In the genomic region with DNA sequence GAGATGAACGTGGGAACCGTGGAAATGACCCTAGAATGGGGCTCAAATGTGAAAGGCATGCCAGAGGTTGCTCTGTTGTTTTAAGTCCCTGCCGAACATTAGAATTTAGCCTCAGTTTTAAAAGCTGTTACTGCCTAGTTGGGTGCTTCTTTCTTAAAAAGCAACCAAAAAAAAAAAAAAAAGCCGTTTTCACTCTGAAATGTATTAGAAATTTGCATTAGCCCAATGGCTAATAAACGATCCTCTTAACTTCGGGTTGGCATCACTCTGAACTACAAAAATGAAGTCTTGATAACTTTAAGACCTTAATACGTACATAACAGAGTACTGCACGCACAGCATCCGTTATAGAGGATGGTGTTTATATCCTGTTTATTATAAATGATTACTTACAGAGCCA, we compare ENCODE assay signal across 9 mouse cellular contexts. TPM values are rescaled to one million over a fixed set of nuclear protein-coding genes. Genes with fewer than 3 reads are reported as not detected.
A peak's percentile ranks its signal among the peaks of the same experiment; 100 is the strongest.
DNase-seq lines count a peak whose midpoint lies in the region; ATAC-seq and TF ChIP-seq lines count a peak whose summit lies in the region.
"Had no signal": no experiment of that assay in that cellular context is flagged by ENCODE, and none has a peak within 500 bp of the region (broad histone marks: within the 10 kb centered on the region; RNA-seq: fewer than 3 reads in every experiment).

No protein-coding gene starts in this region.

- TF ChIP-seq CTCF in liver, adult 2 months (IDR thresholded peaks at IDR 0.05; ENCODE audit: low read depth, low read length), result no peak

- H3K4me1 ChIP-seq in liver, adult 2 months (ENCODE audit: control insufficient read depth, insufficient read depth, low read length), result peaks cover 6% of the 10 kb centered on the region; the same call in 1 of the 2 replicates
- H3K4me1 ChIP-seq in embryonic facial prominence, embryonic 11.5 days (ENCODE audit: control insufficient read depth, insufficient read depth, low read length), result no peaks in the 10 kb centered on the region
- H3K4me1 ChIP-seq in intestine, embryonic 16.5 days (ENCODE audit: control insufficient read depth, insufficient read depth, low read length), result no peaks in the 10 kb centered on the region
- H3K4me1 ChIP-seq in neural tube, embryonic 14.5 days (ENCODE audit: control insufficient read depth, insufficient read depth, low read length), result 0 out of 2 replicates have a peak, but pooled peaks cover 3% of the 10 kb centered on the region

- no peak for DNase-seq in liver, adult 2 months (ENCODE audit: extremely low read depth, low read depth, low spot score)
- no peak for DNase-seq in liver
- DNase-seq in embryonic facial prominence, embryonic 11.5 days (ENCODE audit: low spot score), result no peak
- DNase-seq in gastrocnemius, adult 18-20 months (ENCODE audit: low spot score), result no peak
- DNase-seq in urinary bladder, postnatal 36 days (ENCODE audit: low spot score in 2 of 2), result no peak
- DNase-seq in adrenal gland, postnatal 14 days, result no peak

- ATAC-seq in embryonic facial prominence, embryonic 11.5 days (replicated peaks; ENCODE audit: insufficient number of reproducible peaks, low FRiP score, low TSS enrichment, low read depth), result no peak
- no peak for ATAC-seq in intestine, embryonic 16.5 days
- ATAC-seq in neural tube, embryonic 14.5 days (ENCODE audit: low read depth), result no peak

- no peaks in the 10 kb centered on the region for H3K27me3 ChIP-seq in liver, adult 2 months (ENCODE audit: control insufficient read depth, insufficient read depth, low read length)
- no peaks in the 10 kb centered on the region for H3K27me3 ChIP-seq in embryonic facial prominence, embryonic 11.5 days (ENCODE audit: control insufficient read depth, insufficient read depth, low read length)
- no peaks in the 10 kb centered on the region for H3K27me3 ChIP-seq in intestine, embryonic 16.5 days (replicated peaks; ENCODE audit: control insufficient read depth, insufficient read depth, low read length)
- no peaks in the 10 kb centered on the region for H3K27me3 ChIP-seq in neural tube, embryonic 14.5 days (ENCODE audit: control insufficient read depth, insufficient read depth, low read length)

- H3K9ac ChIP-seq in liver, adult 2 months (ENCODE audit: low read depth, low read length), result peak overlapping the region; percentile 76; the same call in 1 of the 2 replicates
- H3K9ac ChIP-seq in embryonic facial prominence, embryonic 11.5 days (replicated peaks; ENCODE audit: low read length), result peak overlapping the region; percentile 80
- H3K9ac ChIP-seq in intestine, embryonic 16.5 days (ENCODE audit: low read depth, low read length), result peak overlapping the region; percentile 94
- H3K9ac ChIP-seq in neural tube, embryonic 14.5 days (replicated peaks; ENCODE audit: low read depth, low read length), result peak overlapping the region; percentile 97; the same call in 1 of the 2 replicates

- peak overlapping the region; percentile 91 for H3K4me2 ChIP-seq in embryonic facial prominence, embryonic 11.5 days (ENCODE audit: low read depth, low read length)
- H3K4me2 ChIP-seq in intestine, embryonic 16.5 days (ENCODE audit: low read depth, low read length), result peak overlapping the region; percentile 89
- H3K4me2 ChIP-seq in neural tube, embryonic 14.5 days (ENCODE audit: low read depth, low read length), result peak overlapping the region; percentile 83

- H3K36me3 ChIP-seq in liver, adult 2 months (ENCODE audit: control insufficient read depth, insufficient read depth, low read length), result no peaks in the 10 kb centered on the region
- no peaks in the 10 kb centered on the region for H3K36me3 ChIP-seq in embryonic facial prominence, embryonic 11.5 days (replicated peaks; ENCODE audit: control insufficient read depth, insufficient read depth, low read depth, low read length)
- no peaks in the 10 kb centered on the region for H3K36me3 ChIP-seq in intestine, embryonic 16.5 days (ENCODE audit: control insufficient read depth, insufficient read depth, low read length)
- H3K36me3 ChIP-seq in neural tube, embryonic 14.5 days (ENCODE audit: control insufficient read depth, insufficient read depth, low read length), result no peaks in the 10 kb centered on the region

- peak overlapping the region; percentile 71 for H3K4me3 ChIP-seq in liver, adult 2 months (ENCODE audit: insufficient read depth, low read depth, low read length)
- H3K4me3 ChIP-seq in embryonic facial prominence, embryonic 11.5 days (ENCODE audit: low read depth, low read length), result peak overlapping the region; percentile 94
- peak overlapping the region; percentile 90 for H3K4me3 ChIP-seq in intestine, embryonic 16.5 days (ENCODE audit: low read length)
- H3K4me3 ChIP-seq in neural tube, embryonic 14.5 days (ENCODE audit: low read depth, low read length), result peak overlapping the region; percentile 95

- no peak overlapping the region for H3K27ac ChIP-seq in liver, adult 2 months (replicated peaks; ENCODE audit: insufficient read depth, low read depth, low read length)
- peak overlapping the region; percentile 87 for H3K27ac ChIP-seq in embryonic facial prominence, embryonic 11.5 days (replicated peaks; ENCODE audit: low read depth, low read length)
- peak overlapping the region; percentile 96 for H3K27ac ChIP-seq in intestine, embryonic 16.5 days (ENCODE audit: low read length)
- peak overlapping the region; percentile 98 for H3K27ac ChIP-seq in neural tube, embryonic 14.5 days (ENCODE audit: low read depth, low read length)

- WGBS in liver, adult 2 months, result 19% methylated on average over 9 of the region's 9 CpGs
- WGBS in embryonic facial prominence, embryonic 11.5 days, result 7% methylated on average over 9 of the region's 9 CpGs
- 7% methylated on average over 9 of the region's 9 CpGs for WGBS in intestine, embryonic 16.5 days
- 10% methylated on average over 9 of the region's 9 CpGs for WGBS in neural tube, embryonic 14.5 days

- peaks cover 13% of the 10 kb centered on the region; the same call in 1 of the 2 replicates for H3K79me2 ChIP-seq in liver, adult 2 months (ENCODE audit: control insufficient read depth, insufficient read depth, low read length)

- TF ChIP-seq POLR2A in liver, adult 2 months (IDR thresholded peaks at IDR 0.05; ENCODE audit: extremely low read depth, insufficient read depth, low read length), result no peak

- H3K9me3 ChIP-seq in embryonic facial prominence, embryonic 11.5 days (replicated peaks; ENCODE audit: control insufficient read depth, low read length), result no peaks in the 10 kb centered on the region
- no peaks in the 10 kb centered on the region for H3K9me3 ChIP-seq in intestine, embryonic 16.5 days (ENCODE audit: control insufficient read depth, low read length)
- no peaks in the 10 kb centered on the region for H3K9me3 ChIP-seq in neural tube, embryonic 14.5 days (ENCODE audit: control insufficient read depth, low read length)

RNA-seq across cellular contexts. Expression of a gene that starts 1.7 kb away (rescaled TPM):
- total RNA-seq in liver, adult 2 months (2014; rRNA removed), result 22.1 and 23.8 TPM in 2 replicates
- 13.8 and 14.0 TPM in 2 replicates for polyA plus RNA-seq in liver, adult 2 months (2012; rRNA removed)
- polyA plus RNA-seq in embryonic facial prominence, embryonic 11.5 days (2014; fragmentation: Nextera tagmentation; extraction: Ambion mirVana), result 47.3 and 48.9 TPM in 2 replicates
- 43.4 and 53.5 TPM in 2 replicates for polyA plus RNA-seq in intestine, embryonic 16.5 days (2015; fragmentation: Nextera tagmentation; extraction: Ambion mirVana)
- polyA plus RNA-seq in neural tube, embryonic 14.5 days (2014; fragmentation: Nextera tagmentation; extraction: Ambion mirVana), result 28.1 and 29.4 TPM in 2 replicates
- total RNA-seq in gastrocnemius, adult 18-20 months (2021), result 10 to 100 TPM; 38.5 to 43.6 TPM
- total RNA-seq in adrenal gland, postnatal 14 days (2021), result 87.8 and 88.4 TPM in 2 replicates

RNA-seq across cellular contexts. Expression of a gene that starts 54.4 kb away (rescaled TPM):
- total RNA-seq in liver, adult 2 months (2014; rRNA removed), result 2.8 TPM in 1 of 2 replicates, not detected in the other
- polyA plus RNA-seq in liver, adult 2 months (2012; rRNA removed), result 0.10 TPM in 1 of 2 replicates, not detected in the other
- polyA plus RNA-seq in embryonic facial prominence, embryonic 11.5 days (2014; fragmentation: Nextera tagmentation; extraction: Ambion mirVana), result 9.1 and 16.1 TPM in 2 replicates
- polyA plus RNA-seq in intestine, embryonic 16.5 days (2015; fragmentation: Nextera tagmentation; extraction: Ambion mirVana), result 4.0 and 9.6 TPM in 2 replicates
- polyA plus RNA-seq in neural tube, embryonic 14.5 days (2014; fragmentation: Nextera tagmentation; extraction: Ambion mirVana), result 0.48 TPM in 1 of 2 replicates, not detected in the other
- under 1 TPM in 1 of 2 experiments, not detected in 1; 0.25 TPM for total RNA-seq in gastrocnemius, adult 18-20 months (2021)
- total RNA-seq in adrenal gland, postnatal 14 days (2021), result 308 and 324 TPM in 2 replicates
- total RNA-seq: layer of hippocampus, postnatal 36 days had no signal
